Mouse (Mus musculus) intestine, embryonic 14.5 days (tissue): ENCODE measurements around the gene Adcy4. TPM values are rescaled to one million over a fixed set of nuclear protein-coding genes. Genes with fewer than 3 reads are reported as not detected.
A peak's percentile ranks its signal among the peaks of the same experiment; 100 is the strongest.
"Not testable (repeated sequence)": the region's sequence is repeated elsewhere in the genome, so short reads cannot be mapped to it uniquely, and the experiment has no call there.

Experiments used
- ATAC-seq: fragments of 200-750 bp; cut with Nextera tagmentation; replicated peaks from 2 replicates; pipeline ENCODE4 v1.8.0; 2017; ENCODE audit warnings: low read depth, moderate number of reproducible peaks, moderate TSS enrichment, moderate library complexity; ENCODE audit not compliant: low FRiP score, low TSS enrichment
- DNase-seq: peaks from one replicate; pipeline ENCODE4 v3.0.0-alpha.2; 2018; ENCODE audit warnings: low spot score
- H3K27ac ChIP-seq: fragments of 300-500 bp; sonication (generic); 2 replicates; pipeline ENCODE4 v1.5.1; 2014; ENCODE audit warnings: low read depth, mild to moderate bottlenecking, control low read depth
- H3K27me3 ChIP-seq: fragments of 300-500 bp; sonication (generic); replicated peaks from 2 replicates; pipeline ENCODE4 v1.6.1; 2014; ENCODE audit warnings: low read length, control low read depth; ENCODE audit not compliant: control insufficient read depth, insufficient read depth
- H3K36me3 ChIP-seq: fragments of 300-500 bp; sonication (generic); 2 replicates; pipeline ENCODE4 v1.6.1; 2014; ENCODE audit warnings: low read length, control low read depth; ENCODE audit not compliant: control insufficient read depth, insufficient read depth
- H3K4me1 ChIP-seq: fragments of 300-500 bp; sonication (generic); replicated peaks from 2 replicates; pipeline ENCODE4 v1.6.1; 2014; ENCODE audit warnings: low read length, control low read depth, mixed read lengths; ENCODE audit not compliant: control insufficient read depth, insufficient read depth
- H3K4me2 ChIP-seq: fragments of 300-500 bp; sonication (generic); 2 replicates; pipeline ENCODE4 v1.6.1; 2014; ENCODE audit warnings: low read length
- H3K4me3 ChIP-seq: fragments of 300-500 bp; sonication (generic); 2 replicates; pipeline ENCODE4 v1.5.1; 2014; ENCODE audit warnings: low read depth, low read length, control low read depth, mixed read lengths
- H3K9ac ChIP-seq: fragments of 300-500 bp; sonication (generic); 2 replicates; pipeline ENCODE4 v1.6.1; 2014; ENCODE audit warnings: mild to moderate bottlenecking, low read length
- H3K9me3 ChIP-seq: fragments of 300-500 bp; sonication (generic); 2 replicates; pipeline ENCODE4 v1.6.1; 2016; ENCODE audit warnings: low read length, control low read depth; ENCODE audit not compliant: control insufficient read depth
- WGBS: fragments of 180-500 bp; shearing (Covaris S2); extraction: QIAGEN DNeasy Blood & Tissue Kit; methylation state at CpG from one replicate; pipeline ENCODE4 v1.1.7; 2014; 5-methylcytosine and 5-hydroxymethylcytosine counted together
- polyA plus RNA-seq: library from polyadenylated mRNA; unstranded; fragments of >200 nt; fragmentation: Nextera tagmentation; extraction: Ambion mirVana; gene quantifications from 2 replicates; pipeline ENCODE4 v1.2.1, GENCODE M21; 2014

The Adcy4 gene
- polyA plus RNA-seq, 1 experiment from 2014 or later: 7.2 TPM

DNA sequence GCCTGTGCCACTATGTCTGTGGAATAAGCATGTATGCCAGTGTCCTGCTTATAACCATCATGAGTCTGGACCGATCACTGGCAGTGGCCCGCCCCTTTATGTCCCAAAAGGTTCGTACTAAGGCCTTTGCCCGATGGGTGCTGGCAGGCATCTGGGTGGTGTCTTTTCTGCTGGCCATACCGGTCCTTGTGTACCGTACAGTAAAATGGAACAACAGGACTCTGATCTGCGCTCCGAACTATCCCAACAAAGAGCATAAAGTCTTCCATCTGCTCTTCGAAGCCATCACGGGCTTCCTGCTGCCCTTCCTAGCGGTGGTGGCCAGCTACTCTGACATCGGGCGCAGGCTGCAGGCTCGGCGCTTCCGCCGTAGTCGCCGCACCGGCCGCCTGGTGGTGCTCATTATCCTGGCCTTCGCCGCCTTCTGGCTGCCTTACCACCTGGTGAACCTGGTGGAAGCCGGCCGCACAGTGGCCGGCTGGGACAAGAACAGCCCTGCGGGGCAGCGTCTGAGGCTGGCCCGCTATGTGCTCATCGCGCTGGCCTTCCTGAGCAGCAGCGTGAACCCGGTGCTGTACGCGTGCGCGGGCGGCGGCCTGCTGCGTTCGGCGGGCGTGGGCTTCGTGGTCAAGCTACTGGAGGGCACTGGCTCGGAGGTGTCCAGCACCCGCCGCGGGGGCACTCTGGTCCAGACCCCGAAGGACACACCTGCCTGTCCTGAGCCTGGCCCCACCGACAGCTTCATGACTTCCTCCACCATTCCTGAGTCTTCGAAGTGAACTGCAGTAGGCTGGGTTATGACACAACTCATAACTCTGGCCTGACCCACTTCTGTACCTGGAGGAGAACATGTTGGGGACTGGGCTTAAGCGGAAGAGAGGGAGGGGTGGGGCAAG lies 16.1 kb downstream of the Adcy4 start:
- peak; percentile 58 for ATAC-seq
- Histone ChIP-seq H3K9ac (peak overlapping the region; percentile 42), H3K4me2 (peak overlapping the region; percentile 77), H3K9me3 (no peaks in the 10 kb centered on the region), H3K27me3 (peaks cover 21% of the 10 kb centered on the region), H3K36me3 (no peaks in the 10 kb centered on the region), H3K4me1 (no peaks in the 10 kb centered on the region), H3K4me3 (peak overlapping the region; percentile 32), H3K27ac (no peak overlapping the region)
- WGBS: 14% methylated on average over 51 of the region's 52 CpGs
- peak; percentile 81 for DNase-seq

- no peak within 1 kb of the TSS for H3K9ac ChIP-seq
- H3K4me1 ChIP-seq: no peaks in the 10 kb centered on the region
- 71% methylated on average over 4 of the region's 4 CpGs for WGBS
- H3K9me3 ChIP-seq: no peaks in the 10 kb centered on the region
- H3K27me3 ChIP-seq: peaks cover 23% of the 10 kb centered on the region
- H3K4me2 ChIP-seq: no peak within 1 kb of the TSS
- no peaks in the 10 kb centered on the region for H3K36me3 ChIP-seq
- no peak for ATAC-seq
- no peak within 1 kb of the TSS for H3K4me3 ChIP-seq
- no peak within 1 kb of the TSS for H3K27ac ChIP-seq
- no peak for DNase-seq
Observed at GRCm38 (mm10) chr14:55765696-55766095, 18.2 kb downstream of the Adcy4 start, which contains the start of gene Ltb4r1. TSS of gene Ltb4r1 (plus strand) at chr14:55765962.

- 59% methylated on average over 7 of the region's 7 CpGs for WGBS
- H3K27ac ChIP-seq: no peak overlapping the region
- no peaks in the 10 kb centered on the region for H3K9me3 ChIP-seq
- no peak for ATAC-seq
- no peak overlapping the region for H3K4me3 ChIP-seq
- no peaks in the 10 kb centered on the region for H3K36me3 ChIP-seq
- no peak overlapping the region for H3K9ac ChIP-seq
- H3K4me2 ChIP-seq: peak overlapping the region; percentile 99; the same call in 1 of the 2 replicates
- DNase-seq: no peak
- no peaks in the 10 kb centered on the region; the same call in 1 of the 2 replicates for H3K4me1 ChIP-seq
- peaks cover 17% of the 10 kb centered on the region for H3K27me3 ChIP-seq
Observed at GRCm38 (mm10) chr14:55763166-55763565, 20.7 kb downstream of the Adcy4 start.

DNA sequence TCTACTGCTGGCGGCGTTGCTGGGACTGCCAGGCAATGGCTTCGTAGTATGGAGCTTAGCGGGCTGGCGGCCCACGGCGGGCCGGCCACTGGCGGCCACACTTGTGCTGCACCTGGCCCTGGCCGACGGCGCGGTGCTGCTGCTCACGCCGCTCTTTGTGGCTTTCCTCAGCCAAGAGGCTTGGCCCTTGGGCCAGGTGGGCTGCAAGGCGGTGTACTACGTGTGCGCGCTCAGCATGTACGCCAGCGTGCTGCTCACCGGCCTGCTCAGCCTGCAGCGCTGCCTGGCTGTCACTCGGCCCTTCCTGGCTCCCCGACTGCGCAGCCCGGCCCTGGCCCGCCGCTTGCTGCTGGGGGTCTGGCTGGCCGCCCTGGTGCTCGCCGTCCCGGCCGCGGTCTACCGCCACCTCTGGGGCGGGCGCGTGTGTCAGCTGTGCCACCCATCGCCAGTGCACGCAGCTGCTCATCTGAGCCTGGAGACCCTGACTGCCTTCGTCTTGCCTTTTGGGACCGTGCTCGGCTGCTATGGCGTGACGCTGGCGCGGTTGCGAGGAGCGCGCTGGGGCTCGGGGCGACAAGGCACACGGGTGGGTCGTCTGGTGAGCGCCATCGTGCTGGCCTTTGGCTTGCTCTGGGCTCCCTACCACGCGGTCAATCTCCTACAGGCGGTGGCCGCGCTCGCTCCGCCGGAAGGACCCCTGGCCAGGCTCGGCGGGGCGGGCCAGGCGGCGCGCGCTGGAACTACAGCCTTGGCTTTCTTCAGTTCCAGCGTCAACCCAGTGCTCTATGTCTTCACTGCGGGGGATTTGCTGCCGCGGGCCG lies 21.7 kb downstream of the Adcy4 start:
- H3K9ac ChIP-seq: peak overlapping the region; percentile 69
- peak overlapping the region; percentile 99 for H3K4me2 ChIP-seq
- WGBS: under 1% methylated on average over 77 of the region's 77 CpGs
- peak overlapping the region; percentile 57 for H3K4me3 ChIP-seq
- H3K9me3 ChIP-seq: no peaks in the 10 kb centered on the region
- no peaks in the 10 kb centered on the region for H3K36me3 ChIP-seq
- no peaks in the 10 kb centered on the region; the same call in 1 of the 2 replicates for H3K4me1 ChIP-seq
- ATAC-seq: peak; percentile 54
- peak; percentile 87 for DNase-seq
- H3K27ac ChIP-seq: peak overlapping the region; percentile 33; the same call in 1 of the 2 replicates
- peaks cover 11% of the 10 kb centered on the region for H3K27me3 ChIP-seq

DNA sequence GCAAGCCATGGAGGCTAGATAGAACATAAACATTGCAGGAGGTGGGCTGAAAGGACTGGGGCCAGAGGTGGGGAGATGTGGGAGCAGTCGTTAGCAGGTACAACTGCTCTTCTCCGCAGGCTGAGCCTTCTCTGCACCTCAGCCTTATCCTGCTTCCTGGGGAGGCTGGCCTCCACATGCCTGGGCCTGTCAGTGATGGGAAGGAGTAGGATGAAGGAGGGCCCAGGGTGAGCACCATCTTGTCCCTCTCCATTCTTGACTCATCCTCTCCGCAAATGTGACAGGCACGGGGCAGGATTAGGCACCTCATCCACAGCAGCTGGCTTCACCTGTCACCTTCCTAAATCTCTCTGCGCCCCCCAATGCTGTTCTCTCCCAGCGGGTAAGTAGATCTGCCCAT lies 22.7 kb downstream of the Adcy4 start, which contains the start of gene Ltb4r2:
TSS of gene Ltb4r2 (plus strand) at position 266 of the 400 bp plus-strand sequence.
- H3K9ac ChIP-seq: peak within 1 kb of the TSS; percentile 69
- peaks cover 9% of the 10 kb centered on the region for H3K27me3 ChIP-seq
- 75% methylated on average over 6 of the region's 6 CpGs for WGBS
- peak within 1 kb of the TSS; percentile 57 for H3K4me3 ChIP-seq
- no peaks in the 10 kb centered on the region for H3K9me3 ChIP-seq
- peaks cover 2% of the 10 kb centered on the region for H3K36me3 ChIP-seq
- peak within 1 kb of the TSS; percentile 99 for H3K4me2 ChIP-seq
- peak within 1 kb of the TSS; percentile 33; the same call in 1 of the 2 replicates for H3K27ac ChIP-seq
- DNase-seq: no peak
- no peak for ATAC-seq
- H3K4me1 ChIP-seq: no peaks in the 10 kb centered on the region; the same call in 1 of the 2 replicates

DNA sequence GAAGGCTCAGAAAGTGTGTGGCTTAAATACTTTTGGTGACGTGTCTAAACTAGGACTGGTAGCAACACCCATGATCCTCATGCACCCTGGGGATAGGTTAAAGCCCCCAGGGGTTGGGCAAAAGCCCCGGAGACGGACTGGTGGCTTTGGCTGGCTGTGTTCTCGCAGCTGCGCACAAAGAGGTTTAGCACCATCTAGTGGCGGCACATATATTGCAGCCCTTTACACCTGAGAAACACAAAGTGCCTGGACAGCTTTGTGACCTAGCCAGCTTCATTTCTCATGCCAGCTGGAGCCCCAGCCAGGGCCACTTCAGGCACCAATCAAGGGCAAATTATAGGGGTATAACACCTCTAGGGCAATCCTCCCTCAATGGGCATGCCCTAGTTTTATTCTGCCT lies 23.7 kb downstream of the Adcy4 start:
- H3K27me3 ChIP-seq, H3K4me1 ChIP-seq, H3K9me3 ChIP-seq, H3K9ac ChIP-seq, H3K27ac ChIP-seq: not testable (repeated sequence)
- 2% methylated on average over 5 of the region's 6 CpGs for WGBS
- peak; percentile 96 for DNase-seq
- Histone ChIP-seq H3K4me2 (peak overlapping the region; percentile 44), H3K4me3 (peak overlapping the region; percentile 21; the same call in 1 of the 2 replicates), H3K36me3 (peaks cover 12% of the 10 kb centered on the region)
- peak; percentile 9; the same call in 1 of the 2 replicates for ATAC-seq

GRCm38 (mm10) chr14:55758363-55758784 lies 25.5 kb downstream of the Adcy4 start, which contains the start of gene Cideb:
TSS of gene Cideb (minus strand) at chr14:55758458.
- ATAC-seq: peak; percentile 45

DNA sequence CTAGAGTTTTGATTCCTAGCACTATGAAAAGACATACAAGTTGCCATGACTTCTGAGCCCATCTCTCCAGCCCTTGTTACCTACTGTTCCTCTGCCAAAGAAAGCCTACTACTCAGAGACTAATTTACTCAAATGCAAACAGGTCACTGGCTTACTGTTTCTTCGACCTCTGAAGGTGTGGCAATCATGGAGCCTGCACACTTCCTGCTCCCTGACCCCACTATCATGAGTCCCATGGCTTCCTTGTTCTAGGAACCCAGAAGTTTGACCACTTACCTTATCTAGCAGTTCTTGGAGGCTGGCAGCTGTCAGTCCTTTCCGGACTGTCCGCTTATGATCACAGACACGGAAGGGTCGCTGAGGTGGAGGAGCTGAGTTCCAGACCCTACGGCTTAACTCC lies 26.3 kb downstream of the Adcy4 start:
- H3K9ac ChIP-seq: no peak overlapping the region
- no peaks in the 10 kb centered on the region; the same call in 1 of the 2 replicates for H3K4me1 ChIP-seq
- H3K4me3 ChIP-seq: no peak overlapping the region
- H3K4me2 ChIP-seq: no peak overlapping the region
- H3K27ac ChIP-seq: 0 out of 2 replicates have a peak overlapping the region, but pooled peaks have one; percentile 22
- 77% methylated on average over 6 of the region's 6 CpGs for WGBS
- peaks cover 9% of the 10 kb centered on the region for H3K27me3 ChIP-seq
- H3K36me3 ChIP-seq: peaks cover 38% of the 10 kb centered on the region
- DNase-seq (no peak), ATAC-seq (no peak)
- H3K9me3 ChIP-seq: no peaks in the 10 kb centered on the region

More at GRCm38 (mm10) chr14:55758363-55758784, 25.5 kb downstream of the Adcy4 start, which contains the start of gene Cideb:
- 19% methylated on average over 8 of the region's 8 CpGs for WGBS
- DNase-seq: peak; percentile 71
- Histone ChIP-seq H3K36me3 (peaks cover 29% of the 10 kb centered on the region), H3K27ac (peak within 1 kb of the TSS; percentile 22; the same call in 1 of the 2 replicates), H3K4me2 (peak within 1 kb of the TSS; percentile 27), H3K4me3 (0 out of 2 replicates have a peak within 1 kb of the TSS, but pooled peaks have one; percentile 6), H3K9ac (no peak within 1 kb of the TSS), H3K27me3 (peaks cover 9% of the 10 kb centered on the region), H3K9me3 (no peaks in the 10 kb centered on the region), H3K4me1 (no peaks in the 10 kb centered on the region; the same call in 1 of the 2 replicates)
